Mouse (Mus musculus) spleen, adult 2 months (tissue): ENCODE measurements around the gene Itpa.

ENCODE experiments used
- CTCF ChIP-seq: fragments of 200-500 bp; IDR thresholded peaks from 2 replicates; pipeline ENCODE4 v1.5.1; 2011; ENCODE audit warnings: mild to moderate bottlenecking, inconsistent platforms; ENCODE audit not compliant: insufficient read depth, insufficient read length, insufficient replicate concordance; ENCODE audit errors: extremely low read depth
- POLR2A ChIP-seq: fragments of 200-500 bp; IDR thresholded peaks from 2 replicates; pipeline ENCODE4 v1.6.1; 2011; ENCODE audit warnings: low read depth, low read length, inconsistent platforms

- TF ChIP-seq CTCF, result no peak
- no peak for TF ChIP-seq POLR2A
Measured at GRCm38 (mm10) chr2:130642197-130642660, 25.2 kb upstream of the Itpa start.
